Mouse (Mus musculus) ovary, postnatal 14 days (tissue): ENCODE data around the gene Ahsa2.
A peak's percentile ranks its signal among the peaks of the same experiment; 100 is the strongest.
"Not testable (repeated sequence)": the region's sequence is repeated elsewhere in the genome, so short reads cannot be mapped to it uniquely, and the experiment has no call there.

Source experiments
- DNase-seq: peaks from one replicate; pipeline ENCODE4 v3.0.0; 2022; ENCODE audit warnings: low spot score

The Ahsa2 gene

DNA sequence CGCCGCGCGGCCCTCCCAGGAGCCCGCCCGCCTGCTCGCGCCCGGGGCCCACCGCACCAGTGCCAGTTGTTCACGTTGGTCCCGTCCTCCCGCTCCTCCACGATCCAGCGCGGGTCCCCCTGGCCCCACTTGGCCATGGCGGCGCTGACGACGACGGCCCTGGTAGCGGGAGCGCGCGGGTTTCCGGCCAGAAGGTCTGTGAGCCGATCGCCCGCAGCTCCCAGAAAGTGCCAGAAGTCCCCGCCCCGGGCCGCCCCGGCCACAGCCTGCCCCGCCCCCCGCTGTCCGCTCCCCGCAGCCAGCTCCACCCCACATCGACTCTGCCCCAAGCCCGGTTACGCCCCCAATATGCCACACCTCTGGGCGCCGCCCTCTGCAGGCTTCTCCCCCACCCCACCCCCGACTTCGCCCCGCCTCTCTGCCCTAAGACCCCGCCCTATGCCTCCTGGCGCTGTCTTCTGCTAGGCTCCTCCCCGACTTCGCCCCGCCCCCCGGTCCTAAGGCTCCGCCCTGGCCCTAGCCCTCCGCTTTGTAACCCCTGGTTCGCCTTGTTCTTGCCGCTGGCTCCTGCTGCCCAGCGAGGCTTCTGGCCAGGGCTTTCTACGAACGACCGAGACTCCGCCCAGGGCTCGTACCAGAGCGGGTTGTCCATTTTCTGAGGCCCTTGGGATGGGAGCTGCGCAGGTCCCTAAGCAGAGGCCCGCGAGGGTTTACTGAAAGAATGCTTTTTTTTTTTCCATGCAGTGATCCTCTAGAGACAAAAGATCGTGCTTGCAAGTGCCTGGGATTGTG, at the start of gene Ahsa2:
Ahsa2 (minus strand) TSS at position 313 of the 792 bp plus-strand sequence.
- peak; percentile 98 for DNase-seq

DNA sequence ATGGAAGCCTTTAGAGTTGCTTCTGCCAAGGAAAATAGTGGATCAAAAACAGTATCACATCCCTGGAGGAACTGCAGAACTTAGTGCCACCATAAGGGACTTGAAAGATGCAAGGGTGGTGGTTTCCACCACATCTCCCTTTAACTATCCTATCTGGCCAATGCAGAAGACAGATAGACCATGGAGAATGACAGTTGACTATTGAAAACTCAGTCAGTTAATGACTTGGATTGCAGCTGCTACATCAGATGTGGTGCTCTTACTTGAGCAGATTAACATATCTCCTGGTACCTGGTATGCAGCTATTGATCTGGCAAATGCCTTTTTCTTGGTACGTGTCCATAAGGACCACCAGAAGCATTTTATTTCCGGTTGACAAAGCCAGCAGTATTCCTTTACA, 39.6 kb upstream of the Ahsa2 start:
- DNase-seq: no peak

DNA sequence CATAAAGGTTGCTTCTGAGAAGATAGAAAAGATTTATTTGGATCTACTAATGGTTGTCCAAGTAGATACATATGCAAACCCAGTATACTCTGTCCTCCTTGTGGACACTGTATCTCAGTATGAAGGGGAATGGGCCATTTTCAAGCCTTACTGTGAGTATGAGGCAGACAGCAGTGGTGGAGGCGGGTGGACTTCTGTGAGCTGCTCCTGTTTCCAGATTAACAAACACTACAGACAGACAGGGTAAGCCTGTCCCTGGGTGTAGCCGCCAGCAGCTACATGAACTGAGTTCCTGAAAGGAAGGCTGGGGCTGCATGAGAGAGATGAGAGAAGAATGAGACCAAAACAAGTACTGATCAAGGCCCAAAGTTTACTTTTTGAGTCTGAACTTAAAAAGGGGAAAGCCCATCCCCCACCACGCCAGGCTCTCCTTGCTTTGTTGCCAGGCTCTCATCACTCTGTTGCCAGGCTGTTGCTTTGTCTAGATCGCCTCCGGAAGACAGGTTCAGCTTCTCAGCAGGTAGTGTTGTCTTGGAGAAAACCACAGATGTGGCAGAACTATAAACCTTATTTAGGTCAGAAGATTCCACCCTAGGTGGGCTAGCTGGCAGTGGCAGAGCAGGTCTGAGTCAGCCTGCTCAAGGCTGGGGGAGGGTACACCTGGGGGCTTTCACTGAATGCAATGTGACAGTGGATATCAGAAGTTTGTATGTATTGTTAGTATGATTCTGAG, 22.8 kb upstream of the Ahsa2 start, which contains the start of gene 1700093K21Rik:
1700093K21Rik (minus strand) TSS at position 683 of the 733 bp plus-strand sequence.
- no peak for DNase-seq

DNA sequence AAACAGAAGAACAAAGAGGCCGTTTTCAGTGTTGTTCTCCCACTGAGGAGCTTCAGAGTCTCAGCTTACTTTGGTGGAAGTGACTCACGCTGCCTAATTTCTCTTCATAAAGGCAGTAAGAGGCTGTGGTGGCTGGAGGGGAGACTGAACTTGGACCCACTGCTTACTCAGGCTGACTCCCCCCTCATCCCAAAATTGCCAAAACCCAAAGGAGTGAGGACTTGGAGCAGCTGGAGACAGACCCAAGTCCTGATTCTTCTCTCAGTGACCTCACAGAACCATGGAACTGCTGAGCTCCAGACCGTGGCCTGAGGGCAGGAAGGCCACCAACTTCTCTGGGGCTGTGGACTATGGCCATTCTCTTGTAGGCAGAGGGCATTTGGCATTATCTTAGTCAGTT, 21.2 kb upstream of the Ahsa2 start:
- DNase-seq: no peak

DNA sequence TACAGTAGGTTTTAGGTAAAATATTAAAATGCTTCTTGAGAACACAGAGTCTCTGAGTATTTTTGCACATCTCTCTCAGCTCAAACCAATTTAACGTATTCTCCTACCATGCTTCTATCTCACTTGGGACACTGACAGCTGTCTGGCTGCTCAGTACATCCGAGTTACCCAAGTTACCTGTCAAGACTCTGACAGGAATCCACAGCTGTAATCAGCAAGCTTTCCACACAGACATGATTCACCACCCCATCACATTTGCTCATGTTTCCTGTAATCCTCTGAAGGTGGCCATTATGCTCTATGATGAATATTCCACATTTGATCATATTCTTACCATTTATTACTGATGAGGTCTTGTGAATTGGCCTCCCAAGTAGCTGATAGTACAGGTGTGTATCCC, 17.5 kb upstream of the Ahsa2 start:
- no peak for DNase-seq

DNA sequence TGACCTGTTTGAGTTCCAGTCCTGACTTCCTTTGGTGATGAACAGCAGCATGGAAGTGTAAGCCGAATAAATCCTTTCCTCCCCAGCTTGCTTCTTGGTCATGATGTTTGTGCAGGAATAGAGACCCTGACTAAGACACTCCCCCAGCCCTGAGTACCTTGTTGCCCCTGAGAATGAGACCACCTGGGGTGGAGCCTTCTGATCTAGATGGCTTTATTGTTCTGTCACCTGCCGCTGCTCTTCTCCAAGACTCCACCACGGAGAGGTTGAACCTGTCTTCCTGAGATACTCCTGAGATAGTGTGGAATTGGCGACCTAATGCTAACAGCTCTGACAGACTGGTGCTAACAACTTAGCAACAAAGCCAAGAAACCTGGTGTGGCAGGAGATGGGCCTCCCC, 17.0 kb upstream of the Ahsa2 start:
- not testable (repeated sequence) for DNase-seq

DNA sequence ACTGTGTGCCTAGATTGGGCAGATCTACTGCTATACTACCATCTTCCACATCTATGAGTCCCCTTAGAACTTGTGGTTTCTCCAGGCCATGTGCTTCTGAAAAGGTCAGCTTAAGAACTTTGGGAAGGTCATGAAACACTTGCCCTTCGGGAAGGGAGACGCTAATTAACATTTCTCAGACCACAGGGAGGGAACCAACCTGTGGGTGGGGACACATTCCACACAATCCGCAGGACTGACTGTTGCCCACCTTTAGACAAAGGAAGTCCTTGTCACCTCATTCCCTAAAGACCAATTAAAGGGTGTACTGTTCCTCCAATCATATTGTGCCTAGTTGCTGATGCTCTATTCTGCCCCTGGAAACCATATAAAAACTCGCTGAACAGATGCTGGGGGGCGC, 7.0 kb upstream of the Ahsa2 start:
- not testable (repeated sequence) for DNase-seq

DNA sequence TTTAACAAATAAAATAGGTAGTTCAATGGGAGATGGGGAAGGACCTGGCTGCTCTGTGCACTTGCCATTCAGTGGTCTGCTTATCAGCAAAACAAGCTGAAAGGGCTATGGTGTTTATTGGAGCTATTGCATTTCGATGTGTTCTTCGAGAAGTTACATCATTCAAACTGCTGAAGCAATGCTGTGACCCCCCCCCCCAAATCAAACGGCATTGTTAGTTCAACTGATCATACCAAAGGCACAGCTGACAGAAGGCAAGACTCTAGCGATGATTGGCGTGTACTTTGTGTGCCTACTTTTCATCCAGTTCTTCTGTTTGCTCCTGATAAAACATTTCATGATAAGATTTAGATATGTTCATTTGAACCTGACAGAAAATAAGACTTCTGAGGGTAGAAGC, 779 bp upstream of the Ahsa2 start:
- DNase-seq: no peak

DNA sequence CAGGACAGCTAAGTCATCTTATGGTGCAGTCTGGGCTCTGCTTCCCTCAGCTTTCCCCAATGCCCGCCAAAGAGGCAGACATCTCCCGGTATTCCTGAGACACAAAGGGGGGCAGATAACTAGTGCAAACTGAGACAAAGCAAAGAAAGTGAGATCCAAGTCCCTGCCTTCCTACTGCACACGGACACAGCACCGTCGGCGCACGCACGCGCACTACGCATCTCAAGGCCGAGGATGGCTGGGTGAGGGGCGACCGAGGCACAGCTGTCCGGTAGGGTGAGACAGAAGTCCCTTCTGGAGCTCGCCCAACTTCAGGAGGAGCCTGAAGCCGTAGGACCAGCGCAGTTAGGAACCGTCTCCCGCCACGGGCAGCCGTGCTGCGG, 504 bp downstream of the Ahsa2 start:
- DNase-seq: peak; percentile 56

DNA sequence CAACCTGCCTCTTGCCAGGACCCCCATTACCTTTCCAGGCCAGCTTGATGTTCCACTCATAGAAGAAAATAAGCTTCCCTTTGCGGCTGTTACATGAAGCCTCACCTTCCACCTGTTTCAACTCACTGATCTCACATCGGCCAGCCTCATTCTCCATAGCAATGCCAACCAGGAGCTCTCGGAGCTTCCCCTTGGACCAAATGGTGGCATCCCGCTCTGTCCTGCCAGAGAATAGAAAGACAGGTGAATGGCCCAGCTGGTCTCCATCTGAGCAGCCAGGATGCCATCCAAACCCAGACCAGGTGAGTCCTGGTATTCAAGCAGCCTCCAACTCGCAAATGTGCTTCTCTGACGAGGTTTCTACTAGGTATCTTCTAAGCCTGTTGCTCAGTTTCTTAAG, 1.2 kb downstream of the Ahsa2 start:
- DNase-seq: no peak

DNA sequence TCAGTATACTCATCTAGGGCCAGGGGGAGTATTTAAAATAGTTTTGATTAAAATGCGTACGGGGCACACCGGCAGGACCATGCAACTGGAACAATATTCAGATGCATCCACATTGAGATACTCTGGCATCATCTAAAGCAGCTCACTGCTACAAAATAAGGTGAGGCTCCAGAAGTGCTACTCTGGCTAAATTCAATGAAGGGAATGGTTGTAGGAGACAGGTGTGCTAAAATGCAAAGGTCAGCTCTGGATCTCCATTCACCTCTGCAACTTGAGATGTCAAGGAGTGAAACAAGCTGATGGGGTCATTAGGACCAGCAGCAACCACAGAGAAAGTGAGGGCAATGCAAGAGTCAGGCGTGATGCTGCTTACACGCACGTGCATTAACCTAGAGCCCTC, 2.6 kb downstream of the Ahsa2 start:
- no peak for DNase-seq

DNA sequence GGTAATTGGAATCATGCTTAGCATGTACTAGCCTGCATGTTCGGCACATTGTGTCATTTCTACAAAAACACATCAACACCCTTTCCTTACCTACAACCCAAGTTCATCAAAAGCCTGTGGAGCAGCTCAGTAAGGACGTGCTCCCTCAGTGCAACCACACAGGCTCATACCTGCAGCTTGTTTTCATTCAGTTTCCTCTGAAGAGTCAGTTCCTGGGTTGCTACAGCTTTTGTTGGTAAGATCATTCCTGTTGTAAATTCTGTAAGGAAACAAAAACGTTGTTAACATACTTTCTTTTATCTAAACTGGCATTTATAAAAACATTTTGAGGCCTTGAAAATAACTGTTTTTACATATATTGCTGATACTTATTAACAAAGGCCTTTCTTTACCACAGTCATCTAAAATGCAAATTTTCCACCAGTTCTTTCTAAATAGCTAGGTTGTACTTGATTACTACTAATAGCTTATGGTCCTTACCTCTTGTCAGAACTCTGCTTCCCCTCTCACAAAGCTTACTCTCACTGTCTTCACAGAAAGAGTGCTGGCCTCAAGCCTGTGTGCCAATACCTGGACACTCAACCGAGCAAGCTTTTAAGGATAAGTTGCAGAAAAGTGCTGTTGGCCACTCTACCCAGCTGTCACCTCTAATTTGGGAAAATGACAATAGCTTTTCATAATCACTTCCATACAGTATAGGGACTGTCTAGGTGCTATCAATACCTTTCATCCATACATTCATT, 5.6 kb downstream of the Ahsa2 start:
- no peak for DNase-seq

DNA sequence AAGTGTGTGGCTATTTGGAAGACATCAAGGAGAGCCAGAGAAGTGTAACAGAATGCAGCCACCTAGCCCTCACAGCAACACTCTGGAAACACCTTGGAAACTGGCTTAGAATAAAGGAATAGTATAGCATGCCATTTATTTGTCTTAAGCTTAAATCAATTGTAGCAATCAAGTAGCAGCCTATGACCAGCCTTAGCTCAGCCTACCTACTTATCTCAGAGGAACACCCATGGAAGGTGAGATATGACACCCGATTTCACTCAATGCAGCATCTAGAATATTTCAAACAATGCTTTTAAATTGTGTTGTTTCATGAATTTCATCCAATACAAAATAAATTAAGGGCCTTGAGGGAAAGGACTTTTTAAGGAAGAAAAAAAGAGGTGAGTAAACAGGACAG, 7.9 kb downstream of the Ahsa2 start:
- DNase-seq: no peak

DNA sequence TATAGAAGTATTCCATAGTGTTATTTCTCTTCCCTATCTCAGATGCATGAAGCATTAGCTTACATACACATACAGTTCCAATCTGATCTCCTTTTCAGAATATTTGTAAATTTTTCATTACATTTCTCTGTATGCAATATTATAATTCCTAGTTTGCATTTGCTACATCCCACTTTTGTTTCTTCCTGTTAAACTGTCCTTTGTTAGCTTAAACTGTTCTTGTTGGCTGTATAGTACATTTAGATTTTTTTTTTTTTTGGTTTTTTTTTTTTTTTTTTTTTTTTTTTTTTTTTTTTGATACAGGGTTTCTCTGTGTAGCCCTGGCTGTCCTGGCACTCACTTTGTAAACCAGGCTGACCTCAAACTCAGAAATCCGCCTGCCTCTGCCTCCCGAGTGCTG, 32.0 kb downstream of the Ahsa2 start:
- not testable (repeated sequence) for DNase-seq
